Mouse (Mus musculus) right cerebral cortex, adult 18-20 months (tissue): ENCODE measurements around the gene Padi4.

Source experiments
- DNase-seq: peaks from one replicate; pipeline ENCODE4 v3.0.0; 2022; ENCODE audit warnings: mixed read lengths

Gene Padi4

DNA sequence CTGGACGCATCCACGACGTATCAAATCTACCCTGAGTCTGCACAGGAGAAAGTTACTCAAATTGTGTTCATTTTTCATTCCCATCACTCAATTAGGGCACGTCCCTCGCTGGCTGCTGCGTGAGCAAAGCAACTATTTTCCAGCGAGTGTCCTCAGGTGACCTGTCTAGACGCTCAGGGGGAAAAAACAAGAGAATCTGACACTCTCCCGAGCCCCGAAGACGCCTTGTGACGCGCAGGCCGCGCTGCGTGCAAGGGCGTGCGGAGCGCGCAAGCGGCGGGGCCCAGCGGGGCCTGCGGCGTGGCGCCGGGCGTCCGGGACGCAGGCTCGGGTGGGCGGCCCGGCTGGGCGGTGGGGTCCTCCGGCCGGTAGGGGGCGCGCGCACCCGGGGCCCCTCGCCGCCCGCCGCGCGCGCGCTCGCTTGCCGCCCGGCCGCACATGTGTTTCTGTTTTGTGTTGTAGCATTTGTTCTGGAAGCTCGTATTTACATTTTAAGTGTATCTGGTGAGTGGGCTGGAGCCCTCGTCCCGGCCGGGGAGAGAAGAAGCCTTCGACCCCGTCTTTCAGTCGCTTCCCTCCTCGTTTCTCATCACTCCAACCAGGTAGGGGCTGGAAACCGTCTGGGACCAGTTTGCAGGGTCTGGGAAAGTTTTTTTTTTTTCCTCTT is 72.9 kb downstream of the Padi4 start:
- DNase-seq = peak; percentile 78

DNA sequence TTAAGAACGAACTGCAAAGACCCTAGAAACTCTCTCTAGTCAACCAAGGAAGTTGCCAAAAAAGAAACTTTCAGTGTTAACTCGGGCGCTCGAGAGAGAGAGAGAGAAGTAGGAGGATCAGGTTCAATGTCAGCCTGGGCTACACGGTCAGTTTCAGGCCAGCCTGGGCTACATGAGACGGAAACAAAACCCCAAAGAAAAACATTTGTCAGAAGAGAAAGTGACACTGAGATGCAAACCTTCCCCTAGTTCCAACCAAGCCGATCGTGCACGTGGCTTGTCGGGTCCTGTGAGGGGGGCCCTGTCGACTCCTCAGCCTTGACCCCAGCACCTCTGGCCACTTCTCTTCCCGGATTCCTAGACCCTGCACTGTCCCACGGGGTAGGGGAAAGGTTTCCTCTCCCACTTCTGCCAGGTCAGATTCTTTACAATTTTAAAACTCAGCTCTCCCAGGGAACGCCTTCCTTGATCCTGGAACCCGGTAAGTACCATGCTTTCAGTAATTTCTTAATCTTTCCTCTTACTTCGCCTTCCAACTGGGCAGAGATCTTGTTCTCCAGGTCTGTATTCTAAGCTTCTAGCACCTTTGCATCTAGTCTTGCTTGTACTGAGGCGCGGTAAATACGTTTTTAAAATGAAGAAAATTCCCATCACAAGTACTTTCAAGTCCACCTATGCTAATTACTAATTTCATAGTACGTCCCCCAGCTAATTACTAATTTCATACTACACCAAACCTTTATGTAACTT is 73.6 kb downstream of the Padi4 start, which contains the start of gene Rcc2:
TSS of gene Rcc2 (plus strand) at position 273 of the 750 bp plus-strand sequence.
- DNase-seq = no peak

- peak; percentile 84 for DNase-seq
These were observed 74.5 kb downstream of the Padi4 start for GRCm38 (mm10) chr4:140699441-140700127.
